ENCODE assay signal across 21 mouse cellular contexts in the genomic region with DNA sequence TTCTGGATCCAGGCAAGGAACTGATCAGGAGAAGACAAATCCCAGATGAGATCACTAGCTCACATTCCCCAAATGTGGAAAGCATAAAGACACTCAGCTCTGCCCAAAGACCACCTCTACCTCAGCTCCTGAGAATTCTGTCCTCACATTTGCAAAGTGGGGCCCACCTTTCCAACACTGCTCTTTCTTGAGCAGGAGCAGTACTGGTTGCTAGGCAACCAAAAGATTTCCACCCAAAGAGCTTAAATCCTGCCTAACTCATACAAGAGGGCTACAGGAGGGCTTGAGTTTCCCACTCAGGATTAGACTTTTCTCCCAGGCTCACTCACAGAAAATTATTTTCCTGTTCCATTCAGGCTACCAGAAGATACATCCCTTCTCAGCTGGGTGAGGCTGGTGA.
DNase-seq lines count a peak whose midpoint lies in the region; ATAC-seq and TF ChIP-seq lines count a peak whose summit lies in the region.
"Had no signal": no experiment of that assay in that cellular context is flagged by ENCODE, and none has a peak within 500 bp of the region (broad histone marks: within the 10 kb centered on the region; RNA-seq: fewer than 3 reads in every experiment).

No protein-coding gene starts in this region.

- peak; percentile 56; the same call in 1 of the 2 replicates for ATAC-seq in forebrain, postnatal 0 days
- no peak for ATAC-seq in forebrain, embryonic 13.5 days
- peak; percentile 31; the same call in 1 of the 2 replicates for ATAC-seq in lung, embryonic 14.5 days (ENCODE audit: insufficient read depth)
- ATAC-seq: liver, embryonic 12.5 days; Patski had no signal

- no peaks in the 10 kb centered on the region for H3K9me3 ChIP-seq in forebrain, postnatal 0 days (ENCODE audit: low read length)
- no peaks in the 10 kb centered on the region for H3K9me3 ChIP-seq in forebrain, embryonic 13.5 days (replicated peaks)
- no peaks in the 10 kb centered on the region for H3K9me3 ChIP-seq in lung, embryonic 14.5 days (ENCODE audit: low read depth, low read length)
- H3K9me3 ChIP-seq: embryonic facial prominence, embryonic 13.5 days; liver, embryonic 12.5 days had no signal

- no peak for TF ChIP-seq CTCF in forebrain, postnatal 0 days (IDR thresholded peaks at IDR 0.05; ENCODE audit: low read depth)
- no peak for TF ChIP-seq CTCF in lung, embryonic 14.5 days (IDR thresholded peaks at IDR 0.05; ENCODE audit: low read depth)
- TF ChIP-seq CTCF in brain, embryonic 14.5 days (IDR thresholded peaks at IDR 0.05; ENCODE audit: borderline replicate concordance, extremely low read depth, insufficient read depth, insufficient read length) = no peak

- no peak overlapping the region for H3K9ac ChIP-seq in forebrain, postnatal 0 days
- no peak overlapping the region for H3K9ac ChIP-seq in forebrain, embryonic 13.5 days
- no peak overlapping the region for H3K9ac ChIP-seq in lung, embryonic 14.5 days
- H3K9ac ChIP-seq: embryonic facial prominence, embryonic 13.5 days; liver, embryonic 12.5 days had no signal

- H3K4me2 ChIP-seq in forebrain, postnatal 0 days (ENCODE audit: low read depth) = no peak overlapping the region
- H3K4me2 ChIP-seq in forebrain, embryonic 13.5 days = no peak overlapping the region
- H3K4me2 ChIP-seq in lung, embryonic 14.5 days = no peak overlapping the region
- H3K4me2 ChIP-seq: embryonic facial prominence, embryonic 13.5 days; heart, embryonic 11.5 days; liver, embryonic 12.5 days had no signal

- no peak overlapping the region for H3K27ac ChIP-seq in forebrain, postnatal 0 days (ENCODE audit: low read depth, low read length)
- no peak overlapping the region for H3K27ac ChIP-seq in forebrain, embryonic 13.5 days
- no peak overlapping the region for H3K27ac ChIP-seq in lung, embryonic 14.5 days (ENCODE audit: low read depth)
- H3K27ac ChIP-seq: embryonic facial prominence, embryonic 13.5 days; liver, embryonic 12.5 days had no signal

- H3K4me3 ChIP-seq in forebrain, postnatal 0 days (ENCODE audit: low read depth, low read length) = no peak overlapping the region
- H3K4me3 ChIP-seq in forebrain, embryonic 13.5 days = no peak overlapping the region
- H3K4me3 ChIP-seq in lung, embryonic 14.5 days (ENCODE audit: low read depth, low read length) = no peak overlapping the region
- H3K4me3 ChIP-seq: embryonic facial prominence, embryonic 13.5 days; liver, embryonic 12.5 days had no signal

- H3K27me3 ChIP-seq in forebrain, postnatal 0 days (ENCODE audit: insufficient read depth, low read length) = no peaks in the 10 kb centered on the region
- H3K27me3 ChIP-seq in forebrain, embryonic 13.5 days = no peaks in the 10 kb centered on the region
- H3K27me3 ChIP-seq in lung, embryonic 14.5 days (ENCODE audit: insufficient read depth, low read length) = no peaks in the 10 kb centered on the region
- H3K27me3 ChIP-seq: CH12.LX; embryonic facial prominence, embryonic 13.5 days; liver, embryonic 12.5 days; Patski had no signal

- no peak for TF ChIP-seq POLR2A in brain, embryonic 14.5 days (IDR thresholded peaks at IDR 0.05; ENCODE audit: borderline replicate concordance, extremely low read depth, insufficient read depth, insufficient read length, poor library complexity, severe bottlenecking)

- H3K4me1 ChIP-seq in forebrain, postnatal 0 days (ENCODE audit: insufficient read depth) = no peaks in the 10 kb centered on the region
- H3K4me1 ChIP-seq in forebrain, embryonic 13.5 days = no peaks in the 10 kb centered on the region
- no peaks in the 10 kb centered on the region for H3K4me1 ChIP-seq in lung, embryonic 14.5 days (ENCODE audit: insufficient read depth)
- H3K4me1 ChIP-seq: liver, embryonic 12.5 days had no signal

- H3K36me3 ChIP-seq in forebrain, postnatal 0 days (ENCODE audit: insufficient read depth) = no peaks in the 10 kb centered on the region
- H3K36me3 ChIP-seq in forebrain, embryonic 13.5 days (ENCODE audit: poor library complexity, severe bottlenecking) = no peaks in the 10 kb centered on the region
- no peaks in the 10 kb centered on the region for H3K36me3 ChIP-seq in lung, embryonic 14.5 days (ENCODE audit: insufficient read depth)
- H3K36me3 ChIP-seq: embryonic facial prominence, embryonic 13.5 days; G1E; liver, embryonic 12.5 days had no signal

- DNase-seq in forebrain, postnatal 0 days = peak; percentile 16
- DNase-seq in lung, embryonic 14.5 days = no peak
- no peak for DNase-seq in lung, adult 18-20 months
- peak; percentile 49 for DNase-seq in brain, embryonic 14.5 days (ENCODE audit: low read depth)
- peak; percentile 3 for DNase-seq in telencephalon, adult 2 months (ENCODE audit: low read depth, low spot score)
- no peak for DNase-seq in kidney, postnatal 10 days
- DNase-seq: adrenal gland, adult 2 months; B cell, adult 2 months; cerebellum, adult 18-20 months; cerebellum, postnatal 25 days; heart, adult 11 months; kidney, adult 11 months; layer of hippocampus, adult 9-11 months; lung, adult 2 months had no signal

Comparison
In these comparisons a context has a peak if more than half of its experiments do, and no peak if none do; other contexts are left out.
1. DNase-seq: peak in forebrain, postnatal 0 days (single experiment), brain, embryonic 14.5 days (single experiment) and telencephalon, adult 2 months (single experiment); none in lung, embryonic 14.5 days (single experiment), lung, adult 18-20 months (0 of 2) and kidney, postnatal 10 days (single experiment).